Mouse (Mus musculus) myocyte (in vitro differentiated cells): ENCODE data around the gene Otx1. TPM values are rescaled to one million over a fixed set of nuclear protein-coding genes. Genes with fewer than 3 reads are reported as not detected.

ENCODE experiments used
- H3K27me3 ChIP-seq: one replicate; pipeline ENCODE4 v1.6.1; 2011; ENCODE audit not compliant: control insufficient read depth, insufficient read depth, insufficient read length
- H3K36me3 ChIP-seq: one replicate; pipeline ENCODE4 v1.6.1; 2011; ENCODE audit not compliant: control insufficient read depth, insufficient read depth
- H3K4me2 ChIP-seq: one replicate; pipeline ENCODE4 v1.6.1; 2011; ENCODE audit warnings: low read depth, control low read depth
- H3K4me3 ChIP-seq: one replicate; pipeline ENCODE4 v1.5.1; 2011; ENCODE audit warnings: mild to moderate bottlenecking, control low read depth, moderate library complexity
- H3K79me2 ChIP-seq: one replicate; pipeline ENCODE4 v1.6.1; 2011; ENCODE audit not compliant: control insufficient read depth, insufficient read depth
- H3ac ChIP-seq: one replicate; pipeline ENCODE4 v1.6.1; 2011; ENCODE audit not compliant: control insufficient read depth, insufficient read length
- CEBPB ChIP-seq: IDR thresholded peaks from 2 replicates; pipeline ENCODE4 v1.6.1; 2011; ENCODE audit warnings: mild to moderate bottlenecking, moderate library complexity; ENCODE audit not compliant: poor library complexity, insufficient read depth, severe bottlenecking
- E2F4 ChIP-seq: IDR thresholded peaks from one replicate; pipeline ENCODE4 v1.6.1; 2011; ENCODE audit warnings: mild to moderate bottlenecking, control low read depth, moderate library complexity; ENCODE audit not compliant: insufficient read depth
- MAX ChIP-seq: IDR thresholded peaks from one replicate; pipeline ENCODE4 v1.6.1; 2011; ENCODE audit warnings: low read depth, mild to moderate bottlenecking, control low read depth
- MYOD1 ChIP-seq, 3 experiments: IDR thresholded peaks; one replicate each; pipeline ENCODE4 v1.6.1; 2011; ENCODE audit warnings: control low read depth in 2 of 3, low read depth in 2 of 3, mild to moderate bottlenecking in 2 of 3, moderate library complexity in 1 of 3; ENCODE audit not compliant: insufficient read length in 2 of 3, control insufficient read depth in 1 of 3
- MYOG ChIP-seq, 3 experiments: IDR thresholded peaks; one replicate each; pipeline ENCODE4 v1.6.1; 2011; ENCODE audit warnings: control low read depth in 2 of 3, low read depth in 2 of 3, mild to moderate bottlenecking in 2 of 3; ENCODE audit not compliant: insufficient read length in 2 of 3, control insufficient read depth in 1 of 3, insufficient read depth in 1 of 3
- POLR2A ChIP-seq: IDR thresholded peaks from one replicate; pipeline ENCODE4 v1.6.1; 2011; ENCODE audit warnings: low read depth, mild to moderate bottlenecking, control low read depth, moderate library complexity; ENCODE audit not compliant: insufficient read length
- POLR2AphosphoS2 ChIP-seq: IDR thresholded peaks from one replicate; pipeline ENCODE4 v1.6.1; 2011; ENCODE audit warnings: low read depth, control low read depth; ENCODE audit not compliant: insufficient read length
- REST ChIP-seq: IDR thresholded peaks from one replicate; pipeline ENCODE4 v1.6.1; 2011; ENCODE audit warnings: mild to moderate bottlenecking, control low read depth, moderate library complexity; ENCODE audit not compliant: insufficient read depth, insufficient read length
- SRF ChIP-seq: IDR thresholded peaks from one replicate; pipeline ENCODE4 v1.6.1; 2011; ENCODE audit warnings: low read depth; ENCODE audit not compliant: control insufficient read depth, insufficient read length
- TCF12 ChIP-seq: IDR thresholded peaks from one replicate; pipeline ENCODE4 v1.6.1; 2011; ENCODE audit warnings: mild to moderate bottlenecking, control low read depth; ENCODE audit not compliant: poor library complexity, insufficient read depth, severe bottlenecking
- TCF3 ChIP-seq: IDR thresholded peaks from one replicate; pipeline ENCODE4 v1.6.1; 2011; ENCODE audit warnings: low read depth, control low read depth; ENCODE audit not compliant: insufficient read length
- USF1 ChIP-seq: IDR thresholded peaks from one replicate; pipeline ENCODE4 v1.6.1; 2011; ENCODE audit warnings: low read depth, mild to moderate bottlenecking, control low read depth, moderate library complexity
- polyA plus RNA-seq: library from polyadenylated mRNA; unstranded; fragments of >200 nt; fragmentation: generic; extraction: Trizol; gene quantifications from one replicate; pipeline ENCODE4 v1.2.1, GENCODE M21; 2012; ENCODE audit warnings: missing spikeins

Gene Otx1
- polyA plus RNA-seq, 1 experiment = 0.72 TPM

DNA sequence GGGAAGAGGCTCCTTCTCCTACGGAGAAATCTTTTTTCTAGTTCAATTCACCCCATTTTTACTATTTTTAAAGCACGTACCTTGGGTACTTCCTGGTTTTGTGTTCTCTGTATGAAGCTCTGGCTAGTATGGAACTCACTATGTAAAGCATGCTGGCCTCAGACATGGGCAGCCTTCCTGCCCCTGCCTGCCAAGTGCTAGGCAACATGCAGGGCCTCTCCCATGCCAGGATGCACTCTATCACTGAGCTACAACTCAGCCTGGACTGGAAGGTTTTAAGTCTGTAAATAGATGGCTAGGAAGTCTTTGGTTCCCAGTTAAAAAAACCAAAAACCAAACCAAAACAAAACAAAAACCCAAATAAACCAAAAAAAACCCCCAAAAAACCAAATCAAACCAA, 17.9 kb upstream of the Otx1 start:
- H3ac ChIP-seq = no peak overlapping the region
- no peak overlapping the region for H3K4me3 ChIP-seq
- H3K79me2 ChIP-seq = no peaks in the 10 kb centered on the region
- H3K36me3 ChIP-seq = no peaks in the 10 kb centered on the region
- no peak overlapping the region for H3K4me2 ChIP-seq
- TF ChIP-seq REST = no peak
- TF ChIP-seq MAX = no peak
- no peaks in the 10 kb centered on the region for H3K27me3 ChIP-seq

DNA sequence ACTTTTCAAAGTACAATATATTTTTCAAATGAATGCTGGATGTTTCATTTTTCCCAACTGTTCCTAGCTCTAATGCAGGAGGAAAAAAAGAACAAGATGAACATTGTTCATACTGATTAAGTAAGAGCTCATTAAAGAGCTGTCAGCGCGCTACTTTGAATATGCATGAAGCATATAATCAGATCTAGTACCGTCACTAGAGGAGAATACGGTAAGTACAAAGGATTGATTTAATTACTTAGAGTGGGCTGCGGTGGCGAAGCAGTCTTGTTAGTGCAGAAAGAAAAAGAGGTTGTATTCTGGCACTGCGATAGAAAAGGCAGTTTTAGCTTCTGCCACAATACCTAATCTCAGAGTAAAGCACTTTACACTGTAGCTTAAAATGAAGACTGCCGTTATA, 14.7 kb upstream of the Otx1 start:
- no peak for TF ChIP-seq E2F4
- no peak for TF ChIP-seq REST
- no peak for TF ChIP-seq MYOG (IDR thresholded peaks at IDR 0.05; ENCODE audit: control insufficient read depth in 1 of 3, insufficient read depth in 1 of 3, insufficient read length in 2 of 3, low read depth in 2 of 3)
- no peak for TF ChIP-seq POLR2AphosphoS2
- no peak for TF ChIP-seq POLR2A
- no peak for TF ChIP-seq USF1
- TF ChIP-seq TCF12 = no peak

DNA sequence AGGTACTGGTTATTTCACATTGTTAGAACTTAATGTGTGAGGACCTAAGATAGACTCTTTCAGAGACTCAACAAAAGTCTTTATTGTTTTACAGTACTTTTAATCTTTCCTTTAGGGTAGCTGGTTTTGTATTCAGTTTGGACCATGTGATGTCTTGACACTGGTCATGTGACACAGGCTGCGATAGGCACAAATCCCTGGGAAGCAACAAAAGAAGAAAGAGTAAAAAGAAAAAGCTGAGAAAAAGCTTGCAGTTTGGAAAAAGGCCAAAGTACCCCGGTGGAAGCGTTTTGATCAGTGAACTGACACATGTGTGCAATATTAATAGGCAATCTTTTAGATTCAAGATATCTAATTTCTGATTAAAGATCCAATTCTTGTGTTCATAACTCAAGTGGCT, 13.6 kb upstream of the Otx1 start:
- Histone ChIP-seq H3K4me2 (no peak overlapping the region), H3K27me3 (no peaks in the 10 kb centered on the region), H3K36me3 (no peaks in the 10 kb centered on the region), H3ac (no peak overlapping the region), H3K4me3 (no peak overlapping the region), H3K79me2 (no peaks in the 10 kb centered on the region)
- TF ChIP-seq MYOG (IDR thresholded peaks at IDR 0.05; ENCODE audit: control insufficient read depth in 1 of 3, insufficient read depth in 1 of 3, insufficient read length in 2 of 3, low read depth in 2 of 3) (no peak), USF1 (peak; percentile 17)

More for the DNA sequence above, 14.7 kb upstream of the Otx1 start:
- no peaks in the 10 kb centered on the region for H3K36me3 ChIP-seq
- H3ac ChIP-seq = no peak overlapping the region
- H3K27me3 ChIP-seq = no peaks in the 10 kb centered on the region
- H3K79me2 ChIP-seq = no peaks in the 10 kb centered on the region
- no peak overlapping the region for H3K4me3 ChIP-seq
- H3K4me2 ChIP-seq = no peak overlapping the region

DNA sequence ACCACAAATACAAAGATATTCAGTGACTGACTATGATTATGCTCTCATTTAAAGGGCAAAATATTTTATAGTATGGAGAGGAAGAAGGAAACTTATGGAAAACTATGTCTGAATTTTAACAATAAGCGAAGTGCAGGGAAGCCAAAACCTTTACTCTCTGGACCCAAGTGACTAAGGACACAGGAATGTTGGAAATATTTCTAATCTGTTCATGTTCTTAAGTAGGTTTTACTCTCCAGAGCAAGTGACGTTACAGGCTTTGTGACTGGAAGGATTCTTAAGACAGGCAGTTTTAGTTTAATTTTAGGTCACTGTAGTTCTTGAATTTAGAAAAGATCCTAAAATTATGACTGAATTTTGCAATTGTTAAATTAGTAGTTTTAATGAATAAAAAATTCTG, 6.1 kb upstream of the Otx1 start:
- H3K79me2 ChIP-seq = no peaks in the 10 kb centered on the region
- no peak overlapping the region for H3K4me3 ChIP-seq
- H3K36me3 ChIP-seq = no peaks in the 10 kb centered on the region
- H3ac ChIP-seq = no peak overlapping the region
- H3K27me3 ChIP-seq = no peaks in the 10 kb centered on the region
- TF ChIP-seq TCF12 = no peak
- no peak for TF ChIP-seq MYOG (IDR thresholded peaks at IDR 0.05; ENCODE audit: control insufficient read depth in 1 of 3, insufficient read depth in 1 of 3, insufficient read length in 2 of 3, low read depth in 2 of 3)
- TF ChIP-seq SRF = no peak
- TF ChIP-seq USF1 = no peak
- no peak for TF ChIP-seq MAX
- no peak for TF ChIP-seq REST
- no peak for TF ChIP-seq POLR2A
- no peak for TF ChIP-seq E2F4
- TF ChIP-seq POLR2AphosphoS2 = no peak
- TF ChIP-seq CEBPB = no peak
- TF ChIP-seq MYOD1 (IDR thresholded peaks at IDR 0.05; ENCODE audit: control insufficient read depth in 1 of 3, insufficient read length in 2 of 3, low read depth in 2 of 3) = no peak
- H3K4me2 ChIP-seq = no peak overlapping the region

DNA sequence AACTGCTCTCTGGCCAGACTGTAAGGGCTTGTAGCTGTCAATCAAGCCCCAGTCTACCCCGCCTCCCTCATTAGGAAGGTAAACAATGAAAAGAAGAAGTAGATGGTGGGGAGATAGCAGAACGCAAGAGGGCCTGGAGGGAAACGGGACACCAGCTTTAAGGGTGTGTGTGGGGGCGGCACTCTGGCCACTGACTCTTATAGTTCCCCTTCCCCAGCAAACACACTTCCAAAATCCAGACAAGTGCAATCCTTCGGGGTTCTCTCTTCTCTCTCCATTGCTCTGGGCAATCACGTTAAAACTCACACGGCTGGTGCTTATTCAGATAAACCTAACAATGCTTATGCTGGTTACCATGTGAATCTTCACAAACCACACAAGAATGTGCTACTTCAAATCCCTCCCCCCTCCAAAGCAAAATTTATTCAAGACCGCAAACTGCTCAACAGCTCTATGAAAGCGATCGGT, 5.5 kb upstream of the Otx1 start:
- Histone ChIP-seq H3K36me3 (no peaks in the 10 kb centered on the region), H3ac (no peak overlapping the region), H3K4me2 (no peak overlapping the region), H3K79me2 (no peaks in the 10 kb centered on the region), H3K4me3 (no peak overlapping the region), H3K27me3 (no peaks in the 10 kb centered on the region)
- TF ChIP-seq SRF = no peak
- no peak for TF ChIP-seq MAX
- TF ChIP-seq TCF12 = no peak
- TF ChIP-seq E2F4 = no peak
- TF ChIP-seq MYOG (IDR thresholded peaks at IDR 0.05; ENCODE audit: control insufficient read depth in 1 of 3, insufficient read depth in 1 of 3, insufficient read length in 2 of 3, low read depth in 2 of 3) = no peak
- TF ChIP-seq POLR2AphosphoS2 = no peak
- TF ChIP-seq REST = no peak
- TF ChIP-seq MYOD1 (IDR thresholded peaks at IDR 0.05; ENCODE audit: control insufficient read depth in 1 of 3, insufficient read length in 2 of 3, low read depth in 2 of 3) = no peak
- no peak for TF ChIP-seq TCF3
- TF ChIP-seq CEBPB = no peak
- TF ChIP-seq USF1 = no peak
- TF ChIP-seq POLR2A = no peak
